Mouse (Mus musculus) heart, postnatal 0 days (tissue): ENCODE data around the gene Nfrkb. TPM values are rescaled to one million over a fixed set of nuclear protein-coding genes. Genes with fewer than 3 reads are reported as not detected.

Experiments
- ATAC-seq: fragments of 200-750 bp; cut with Nextera tagmentation; 2 replicates; pipeline ENCODE4 v1.8.0; 2017; ENCODE audit warnings: low read depth, moderate number of reproducible peaks, moderate library complexity; ENCODE audit not compliant: insufficient read depth
- DNase-seq: peaks from one replicate; pipeline ENCODE4 v3.0.0-alpha.2; 2016; ENCODE audit warnings: low spot score
- H3K27ac ChIP-seq: fragments of 300-500 bp; sonication (generic); 2 replicates; pipeline ENCODE4 v1.5.1; 2014; ENCODE audit warnings: low read depth, mild to moderate bottlenecking
- H3K27me3 ChIP-seq: fragments of 300-500 bp; sonication (generic); 2 replicates; pipeline ENCODE4 v1.6.1; 2014; ENCODE audit warnings: low read length, mixed read lengths; ENCODE audit not compliant: control insufficient read depth, insufficient read depth
- H3K36me3 ChIP-seq: fragments of 300-500 bp; sonication (generic); replicated peaks from 2 replicates; pipeline ENCODE4 v1.6.1; 2014; ENCODE audit warnings: low read length, mixed read lengths; ENCODE audit not compliant: control insufficient read depth, insufficient read depth
- H3K4me1 ChIP-seq: fragments of 300-500 bp; sonication (generic); 2 replicates; pipeline ENCODE4 v1.6.1; 2014; ENCODE audit warnings: antibody characterized with exemption; ENCODE audit not compliant: control insufficient read depth, insufficient read depth
- H3K4me2 ChIP-seq: fragments of 300-500 bp; sonication (generic); 2 replicates; pipeline ENCODE4 v1.6.1; 2014; ENCODE audit warnings: low read depth, mild to moderate bottlenecking, low read length, moderate library complexity
- H3K4me3 ChIP-seq: fragments of 300-500 bp; sonication (generic); 2 replicates; pipeline ENCODE4 v1.5.1; 2014; ENCODE audit warnings: low read depth, low read length
- H3K9ac ChIP-seq: fragments of 300-500 bp; sonication (generic); replicated peaks from 2 replicates; pipeline ENCODE4 v1.6.1; 2014; ENCODE audit warnings: low read depth, low read length, mixed read lengths
- H3K9me3 ChIP-seq: fragments of 300-500 bp; sonication (generic); replicated peaks from 2 replicates; pipeline ENCODE4 v1.6.1; 2016; ENCODE audit warnings: low read length; ENCODE audit not compliant: control insufficient read depth
- CTCF ChIP-seq: IDR thresholded peaks from 2 replicates; pipeline ENCODE4 v1.5.1; 2016; ENCODE audit warnings: antibody characterized with exemption, control low read depth, low read depth
- EP300 ChIP-seq: IDR thresholded peaks from 2 replicates; pipeline ENCODE4 v1.6.1; 2016; ENCODE audit warnings: antibody characterized with exemption, low read depth
- WGBS: fragments of 180-500 bp; shearing (Covaris S2); extraction: QIAGEN DNeasy Blood & Tissue Kit; methylation state at CpG from one replicate; pipeline ENCODE4 v1.1.7; 2014; 5-methylcytosine and 5-hydroxymethylcytosine counted together
- polyA plus RNA-seq: library from polyadenylated mRNA; unstranded; fragments of >200 nt; fragmentation: Nextera tagmentation; extraction: Ambion mirVana; gene quantifications from 2 replicates; pipeline ENCODE4 v1.2.1, GENCODE M21; 2015
- total RNA-seq: library from RNA; depleted of rRNA; stranded (reverse); fragments of >200 nt; gene quantifications from 2 replicates; pipeline ENCODE4 v1.2.3, GENCODE M21; 2014; ENCODE audit warnings: low replicate concordance; rRNA removed

The Nfrkb gene
- 19.7 and 34.3 TPM in 2 replicates for total RNA-seq
- polyA plus RNA-seq, result 7.9 and 8.8 TPM in 2 replicates

- H3K27ac ChIP-seq, result peak within 1 kb of the TSS; percentile 57; the same call in 1 of the 2 replicates
- no peaks in the 10 kb centered on the region for H3K27me3 ChIP-seq
- H3K4me3 ChIP-seq, result peak within 1 kb of the TSS; percentile 96
- H3K4me1 ChIP-seq, result peaks cover 12% of the 10 kb centered on the region
- peak within 1 kb of the TSS; percentile 74 for H3K4me2 ChIP-seq
- 1% methylated on average over 44 of the region's 46 CpGs for WGBS
- peak within 1 kb of the TSS; percentile 86 for H3K9ac ChIP-seq
- DNase-seq, result peak; percentile 95
- no peaks in the 10 kb centered on the region for H3K9me3 ChIP-seq
- TF ChIP-seq EP300 (no peak), CTCF (no peak)
- ATAC-seq, result peak; percentile 99
- H3K36me3 ChIP-seq, result peaks cover 13% of the 10 kb centered on the region
These were observed at the start of gene Nfrkb for GRCm38 (mm10) chr9:31385947-31386354. TSS of gene Nfrkb (plus strand) at chr9:31386192.

GRCm38 (mm10) chr9:31344289-31344831, 41.6 kb upstream of the Nfrkb start:
- Histone ChIP-seq H3K9me3 (no peaks in the 10 kb centered on the region), H3K27me3 (no peaks in the 10 kb centered on the region), H3K36me3 (0 out of 2 replicates have a peak, but pooled peaks cover 4% of the 10 kb centered on the region), H3K4me2 (no peak overlapping the region), H3K4me1 (no peaks in the 10 kb centered on the region), H3K9ac (no peak overlapping the region), H3K27ac (no peak overlapping the region), H3K4me3 (no peak overlapping the region)
- no peak for ATAC-seq
- WGBS, result 70% methylated on average over 11 of the region's 11 CpGs
- TF ChIP-seq CTCF (no peak), EP300 (no peak)
- DNase-seq, result no peak

GRCm38 (mm10) chr9:31346575-31347080, 39.4 kb upstream of the Nfrkb start:
- 66% methylated on average over 15 of the region's 15 CpGs for WGBS
- H3K9me3 ChIP-seq, result no peaks in the 10 kb centered on the region
- H3K27me3 ChIP-seq, result no peaks in the 10 kb centered on the region
- DNase-seq, result no peak
- no peaks in the 10 kb centered on the region for H3K4me1 ChIP-seq
- no peak for TF ChIP-seq EP300
- no peak for TF ChIP-seq CTCF
- ATAC-seq, result no peak
- no peak overlapping the region for H3K27ac ChIP-seq
- H3K9ac ChIP-seq, result no peak overlapping the region
- no peak overlapping the region for H3K4me3 ChIP-seq
- H3K36me3 ChIP-seq, result 0 out of 2 replicates have a peak, but pooled peaks cover 4% of the 10 kb centered on the region
- H3K4me2 ChIP-seq, result no peak overlapping the region

GRCm38 (mm10) chr9:31348458-31348857, 37.5 kb upstream of the Nfrkb start:
- Histone ChIP-seq H3K9ac (no peak overlapping the region), H3K4me2 (no peak overlapping the region), H3K27me3 (no peaks in the 10 kb centered on the region), H3K4me3 (no peak overlapping the region), H3K4me1 (no peaks in the 10 kb centered on the region), H3K36me3 (peaks cover 8% of the 10 kb centered on the region; the same call in 1 of the 2 replicates), H3K27ac (no peak overlapping the region), H3K9me3 (no peaks in the 10 kb centered on the region)
- 75% methylated on average over 4 of the region's 4 CpGs for WGBS
- no peak for TF ChIP-seq EP300
- no peak for TF ChIP-seq CTCF
- no peak for DNase-seq
- ATAC-seq, result no peak

- Histone ChIP-seq H3K27ac (no peak overlapping the region), H3K9me3 (no peaks in the 10 kb centered on the region), H3K4me3 (no peak overlapping the region), H3K36me3 (peaks cover 12% of the 10 kb centered on the region; the same call in 1 of the 2 replicates), H3K4me2 (no peak overlapping the region), H3K27me3 (no peaks in the 10 kb centered on the region), H3K4me1 (no peaks in the 10 kb centered on the region), H3K9ac (no peak overlapping the region)
- ATAC-seq (no peak), DNase-seq (peak; percentile 65)
- 65% methylated on average over 11 of the region's 11 CpGs for WGBS
- TF ChIP-seq CTCF (peak; percentile 95), EP300 (no peak)
These were observed 37.1 kb upstream of the Nfrkb start for GRCm38 (mm10) chr9:31348915-31349314.
